Mouse (Mus musculus): ENCODE data around the gene Smcr8.

DNA sequence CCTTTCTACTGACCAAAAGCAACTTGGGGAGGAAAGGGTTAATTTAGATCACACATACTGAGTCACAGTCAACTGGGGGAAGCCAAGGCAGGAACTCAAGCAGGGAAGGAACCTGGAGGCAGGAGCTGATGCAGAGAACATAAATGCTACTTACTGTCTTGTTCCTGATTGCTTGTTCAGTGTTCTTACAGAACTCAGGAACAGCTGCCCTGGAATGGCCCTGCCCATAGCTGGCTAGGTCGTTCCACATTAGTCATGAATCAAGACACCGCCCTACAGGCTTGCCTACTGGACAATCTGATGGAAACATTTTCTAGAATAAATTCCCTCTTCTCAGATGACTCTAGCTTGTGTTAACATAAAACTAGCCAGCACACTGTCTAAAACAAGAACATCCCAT lies 43.1 kb upstream of the Smcr8 start:
- TF ChIP-seq CTCF (IDR thresholded peaks at IDR 0.05; ENCODE audit: low read depth, low read length) (no peak), GATA1 (IDR thresholded peaks at IDR 0.05; ENCODE audit: borderline replicate concordance, low read length) (no peak), GATA2 (IDR thresholded peaks at IDR 0.05; ENCODE audit: borderline replicate concordance, low read depth, low read length) (no peak), TAL1 (conservative IDR thresholded peaks at IDR 0.05; ENCODE audit: low read depth, low read length) (no peak), POLR2AphosphoS5 (IDR thresholded peaks at IDR 0.05; ENCODE audit: insufficient replicate concordance, low read depth, low read length) (no peak)

Data from G1E (cell line).